Mouse (Mus musculus): ENCODE results near the gene Pick1. TPM values are rescaled to one million over a fixed set of nuclear protein-coding genes. Genes with fewer than 3 reads are reported as not detected.

Pick1 gene
- polyA plus RNA-seq, 1 experiment, result 9.5 TPM

DNA sequence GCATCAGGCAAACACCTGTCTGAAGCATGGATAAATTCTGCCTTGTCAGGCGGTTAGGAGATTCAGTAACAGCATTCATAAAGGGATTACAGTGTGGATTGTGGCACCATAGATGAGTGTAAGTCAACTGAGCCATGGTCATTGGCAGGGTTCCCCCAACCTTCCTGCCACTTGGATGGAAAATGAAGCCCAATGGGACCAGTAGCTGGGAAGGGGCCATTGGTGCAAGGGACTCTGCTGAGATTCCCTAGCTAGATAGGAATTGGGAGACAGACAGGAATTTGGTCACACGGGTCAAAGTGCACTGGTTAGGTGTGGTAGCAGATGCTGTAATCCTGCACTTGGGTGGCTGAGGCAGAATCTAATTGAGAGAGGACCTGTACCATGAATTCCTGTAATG lies 21.3 kb downstream of the Pick1 start:
- Histone ChIP-seq H3K4me1 (peaks cover 32% of the 10 kb centered on the region), H3K36me3 (replicated peaks; ENCODE audit: low read length) (peaks cover 39% of the 10 kb centered on the region), H3K4me3 (replicated peaks) (no peak overlapping the region), H3K27me3 (replicated peaks) (peaks cover 66% of the 10 kb centered on the region), H3K9me3 (no peaks in the 10 kb centered on the region)
- TF ChIP-seq FLI1 (IDR thresholded peaks at IDR 0.05; ENCODE audit: low read length), result no peak

DNA sequence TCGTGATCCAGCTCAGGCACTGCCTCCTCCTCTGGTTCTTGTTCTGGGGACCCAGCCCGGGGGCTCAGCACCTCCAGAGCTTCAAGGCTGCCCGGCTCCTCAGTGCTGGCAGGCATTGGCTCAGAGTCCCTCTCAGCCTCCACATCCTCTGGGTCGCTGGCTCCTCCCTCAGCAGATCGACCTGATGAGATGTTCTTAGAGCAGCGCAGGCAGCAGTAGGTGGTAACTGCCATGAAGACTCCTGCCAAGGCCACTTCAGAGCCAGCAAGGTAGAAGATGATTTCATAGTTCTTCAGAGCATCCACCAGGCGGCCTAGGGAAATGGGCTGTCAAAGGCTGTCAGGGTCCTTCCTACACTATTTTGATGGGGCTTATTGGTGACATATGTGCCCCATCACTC lies 22.2 kb downstream of the Pick1 start:
- no peaks in the 10 kb centered on the region for H3K9me3 ChIP-seq
- no peak overlapping the region for H3K4me3 ChIP-seq (replicated peaks)
- peaks cover 30% of the 10 kb centered on the region for H3K36me3 ChIP-seq (replicated peaks; ENCODE audit: low read length)
- peaks cover 24% of the 10 kb centered on the region for H3K4me1 ChIP-seq
- H3K27me3 ChIP-seq (replicated peaks), result peaks cover 71% of the 10 kb centered on the region
- no peak for TF ChIP-seq GATA1 (IDR thresholded peaks at IDR 0.05; ENCODE audit: borderline replicate concordance, low read length)
- no peak for TF ChIP-seq FLI1 (IDR thresholded peaks at IDR 0.05; ENCODE audit: low read length)

DNA sequence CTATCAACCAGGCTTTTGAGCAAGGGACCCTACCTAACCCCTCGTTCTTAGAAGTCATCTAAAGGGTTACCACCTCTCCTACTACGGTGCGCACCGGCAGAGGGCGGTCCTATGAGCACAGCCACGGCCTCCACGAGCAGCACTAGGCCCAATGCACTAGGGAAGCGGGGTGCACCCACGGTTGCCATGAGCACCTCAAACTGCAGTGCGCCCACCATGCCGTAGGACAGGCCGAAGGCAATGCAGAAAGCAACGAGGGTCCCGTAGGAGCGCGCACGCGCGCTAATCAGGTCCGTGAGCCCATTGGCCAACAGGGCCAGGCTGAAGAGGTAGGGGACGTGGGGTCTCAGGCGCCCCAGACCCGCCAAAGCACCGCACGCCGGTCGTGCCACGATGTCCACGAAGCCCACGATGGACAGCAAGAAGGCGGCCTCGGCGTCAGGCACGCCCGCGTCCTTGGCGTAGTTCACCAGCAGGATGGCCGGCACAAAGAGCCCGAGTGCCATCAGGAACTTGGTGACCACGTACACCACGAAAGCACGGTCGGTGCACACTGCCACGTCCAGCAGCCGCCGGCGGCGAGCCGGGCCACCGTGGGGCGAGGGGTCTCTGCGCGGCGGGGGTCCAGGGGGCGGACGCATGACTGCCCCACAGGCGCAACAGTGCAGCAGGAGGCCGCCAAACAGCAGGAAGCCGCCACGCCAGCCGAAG lies 23.0 kb downstream of the Pick1 start:
- Histone ChIP-seq H3K4me3 (replicated peaks) (peak overlapping the region; percentile 69), H3K27me3 (replicated peaks) (peaks cover 71% of the 10 kb centered on the region), H3K4me1 (peaks cover 17% of the 10 kb centered on the region), H3K9me3 (no peaks in the 10 kb centered on the region), H3K36me3 (replicated peaks; ENCODE audit: low read length) (peaks cover 22% of the 10 kb centered on the region)
- TF ChIP-seq FLI1 (IDR thresholded peaks at IDR 0.05; ENCODE audit: low read length) (no peak), GATA1 (IDR thresholded peaks at IDR 0.05; ENCODE audit: borderline replicate concordance, low read length) (no peak)

DNA sequence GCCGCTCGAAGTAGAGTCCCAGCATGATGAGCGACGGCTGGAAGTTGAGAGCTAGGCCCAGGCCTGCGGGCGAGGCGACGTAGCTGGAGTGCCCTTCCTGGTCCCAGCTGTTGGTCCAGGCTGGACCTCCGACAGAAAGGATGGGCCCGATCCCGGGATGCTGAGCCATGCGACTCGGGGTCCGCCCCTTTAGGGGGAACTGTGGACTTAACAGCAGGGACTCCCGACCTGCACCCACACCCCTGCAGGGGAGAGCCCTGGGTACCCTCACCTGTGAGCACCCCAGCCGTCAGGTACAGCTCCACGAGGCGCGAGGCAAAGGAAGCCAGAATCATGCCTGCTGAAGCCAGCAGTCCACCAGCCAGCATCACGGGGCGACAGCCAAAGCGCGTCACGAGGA lies 23.6 kb downstream of the Pick1 start:
- peak overlapping the region; percentile 3 for H3K4me3 ChIP-seq (replicated peaks)
- H3K36me3 ChIP-seq (replicated peaks; ENCODE audit: low read length), result peaks cover 18% of the 10 kb centered on the region
- no peak for TF ChIP-seq GATA1 (IDR thresholded peaks at IDR 0.05; ENCODE audit: borderline replicate concordance, low read length)
- TF ChIP-seq FLI1 (IDR thresholded peaks at IDR 0.05; ENCODE audit: low read length), result no peak
- peaks cover 71% of the 10 kb centered on the region for H3K27me3 ChIP-seq (replicated peaks)
- peaks cover 14% of the 10 kb centered on the region; the same call in 1 of the 2 replicates for H3K4me1 ChIP-seq
- H3K9me3 ChIP-seq, result no peaks in the 10 kb centered on the region

DNA sequence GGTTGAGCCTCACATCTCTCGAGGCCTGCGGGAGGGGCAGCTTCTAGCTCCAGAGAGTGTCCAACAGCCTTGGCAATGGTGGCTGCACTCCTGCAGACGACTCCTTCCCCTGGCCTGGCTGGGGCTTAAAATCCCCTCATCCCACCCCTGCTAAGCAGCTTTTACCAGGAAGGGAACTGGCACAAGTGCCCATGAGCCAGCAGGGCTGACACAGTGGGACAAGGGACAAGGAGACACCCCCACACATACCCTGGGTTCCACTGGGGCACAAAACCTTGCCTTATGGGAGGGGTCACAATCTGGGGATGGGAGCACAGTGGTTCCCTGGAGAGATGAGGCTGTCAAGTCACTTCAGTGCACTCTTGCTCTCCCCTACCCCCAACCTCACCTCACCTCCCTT lies 25.7 kb downstream of the Pick1 start, which contains the start of gene Slc16a8:
Gene Slc16a8 (minus strand): TSS at position 101 of the 400 bp plus-strand sequence.
- H3K4me1 ChIP-seq, result peaks cover 14% of the 10 kb centered on the region; the same call in 1 of the 2 replicates
- H3K36me3 ChIP-seq (replicated peaks; ENCODE audit: low read length), result peaks cover under 1% of the 10 kb centered on the region
- H3K27me3 ChIP-seq (replicated peaks), result peaks cover 79% of the 10 kb centered on the region
- TF ChIP-seq FLI1 (IDR thresholded peaks at IDR 0.05; ENCODE audit: low read length), result no peak
- no peak for TF ChIP-seq GATA1 (IDR thresholded peaks at IDR 0.05; ENCODE audit: borderline replicate concordance, low read length)
- no peaks in the 10 kb centered on the region; the same call in 1 of the 2 replicates for H3K9me3 ChIP-seq
- no peak within 1 kb of the TSS for H3K4me3 ChIP-seq (replicated peaks)

DNA sequence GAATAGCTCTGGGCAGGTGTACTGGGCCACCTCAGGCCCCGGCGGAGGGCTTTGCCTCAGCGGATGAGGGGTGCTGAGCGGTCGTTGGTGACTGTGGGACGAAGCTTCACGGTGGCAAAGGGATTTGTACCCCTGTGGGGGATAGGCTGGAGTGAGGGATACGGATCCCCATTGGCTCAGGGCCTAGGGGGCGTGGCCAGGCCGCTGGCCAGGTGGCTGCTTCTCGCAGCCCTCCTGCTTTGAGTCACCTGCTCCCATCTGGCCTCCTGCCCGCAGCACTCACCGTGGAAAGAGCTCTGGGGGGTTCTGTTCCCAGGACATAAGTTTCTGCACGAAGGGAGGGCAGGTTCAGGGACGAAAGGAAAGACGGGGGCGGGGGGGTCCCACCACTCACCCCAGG lies 29.5 kb downstream of the Pick1 start:
- H3K4me1 ChIP-seq, result peaks cover 16% of the 10 kb centered on the region
- no peak overlapping the region for H3K4me3 ChIP-seq (replicated peaks)
- no peaks in the 10 kb centered on the region for H3K36me3 ChIP-seq (replicated peaks; ENCODE audit: low read length)
- peaks cover 79% of the 10 kb centered on the region for H3K27me3 ChIP-seq (replicated peaks)
- TF ChIP-seq GATA1 (IDR thresholded peaks at IDR 0.05; ENCODE audit: borderline replicate concordance, low read length) (no peak), FLI1 (IDR thresholded peaks at IDR 0.05; ENCODE audit: low read length) (no peak)
- H3K9me3 ChIP-seq, result peaks cover 7% of the 10 kb centered on the region

DNA sequence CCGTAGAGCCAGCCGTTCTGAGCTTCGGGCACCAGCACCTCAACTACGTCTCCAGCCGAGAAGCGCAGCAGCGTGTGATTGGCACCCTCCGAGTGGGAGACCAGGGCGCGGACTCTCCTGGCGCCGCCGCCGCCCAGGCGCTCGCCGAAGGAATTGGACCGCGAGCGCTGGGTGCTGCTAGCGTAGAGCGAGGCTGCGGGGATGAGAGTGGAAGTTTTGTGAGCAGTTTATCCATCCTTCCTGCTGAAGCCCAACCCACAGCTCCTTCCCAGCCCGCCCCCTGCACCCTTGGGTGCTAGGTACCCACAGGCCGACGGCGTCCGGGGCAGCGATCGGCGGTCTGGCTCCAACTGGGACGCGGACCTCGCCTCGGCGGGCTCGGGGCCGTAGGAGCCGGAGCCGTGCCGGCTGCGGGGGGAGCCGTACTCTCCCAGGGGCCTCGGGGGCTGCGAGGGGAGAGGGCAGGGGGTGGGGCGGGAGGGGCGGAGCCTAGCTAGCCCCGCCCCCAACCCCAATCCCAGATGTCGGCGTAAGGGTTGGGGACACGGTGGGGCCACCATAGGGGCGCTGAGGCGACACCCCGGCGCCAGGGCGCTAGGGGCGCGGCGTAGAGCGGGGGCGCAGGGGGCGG lies 32.2 kb downstream of the Pick1 start:
- Histone ChIP-seq H3K27me3 (replicated peaks) (peaks cover 81% of the 10 kb centered on the region), H3K9me3 (peaks cover 18% of the 10 kb centered on the region), H3K36me3 (replicated peaks; ENCODE audit: low read length) (no peaks in the 10 kb centered on the region), H3K4me3 (replicated peaks) (peak overlapping the region; percentile 89), H3K4me1 (peaks cover 14% of the 10 kb centered on the region)
- no peak for TF ChIP-seq GATA1 (IDR thresholded peaks at IDR 0.05; ENCODE audit: borderline replicate concordance, low read length)
- no peak for TF ChIP-seq FLI1 (IDR thresholded peaks at IDR 0.05; ENCODE audit: low read length)

DNA sequence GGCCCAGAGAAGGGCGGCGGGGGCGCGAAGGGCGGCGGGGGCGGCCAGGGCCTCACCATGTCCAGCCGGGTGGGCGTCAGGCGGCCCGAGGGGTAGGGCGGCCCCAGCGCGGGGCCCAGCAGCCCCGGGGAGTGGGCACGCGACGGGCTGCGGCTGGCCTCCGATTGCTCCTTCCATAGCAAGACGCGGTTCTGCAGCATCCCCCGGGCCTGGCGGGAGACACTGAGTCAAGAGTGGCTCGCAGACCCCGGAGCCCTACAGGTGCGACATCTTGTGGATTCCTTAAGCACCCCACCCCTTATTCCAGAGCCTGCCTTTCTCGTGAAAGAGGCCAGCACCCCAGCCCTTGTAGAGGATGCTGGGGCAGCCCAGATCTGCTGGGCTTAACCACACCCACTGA lies 32.8 kb downstream of the Pick1 start:
- peak overlapping the region; percentile 89 for H3K4me3 ChIP-seq (replicated peaks)
- peaks cover 14% of the 10 kb centered on the region for H3K4me1 ChIP-seq
- peaks cover 87% of the 10 kb centered on the region for H3K27me3 ChIP-seq (replicated peaks)
- no peaks in the 10 kb centered on the region for H3K36me3 ChIP-seq (replicated peaks; ENCODE audit: low read length)
- peaks cover 18% of the 10 kb centered on the region for H3K9me3 ChIP-seq
- TF ChIP-seq FLI1 (IDR thresholded peaks at IDR 0.05; ENCODE audit: low read length) (no peak), GATA1 (IDR thresholded peaks at IDR 0.05; ENCODE audit: borderline replicate concordance, low read length) (no peak)

DNA sequence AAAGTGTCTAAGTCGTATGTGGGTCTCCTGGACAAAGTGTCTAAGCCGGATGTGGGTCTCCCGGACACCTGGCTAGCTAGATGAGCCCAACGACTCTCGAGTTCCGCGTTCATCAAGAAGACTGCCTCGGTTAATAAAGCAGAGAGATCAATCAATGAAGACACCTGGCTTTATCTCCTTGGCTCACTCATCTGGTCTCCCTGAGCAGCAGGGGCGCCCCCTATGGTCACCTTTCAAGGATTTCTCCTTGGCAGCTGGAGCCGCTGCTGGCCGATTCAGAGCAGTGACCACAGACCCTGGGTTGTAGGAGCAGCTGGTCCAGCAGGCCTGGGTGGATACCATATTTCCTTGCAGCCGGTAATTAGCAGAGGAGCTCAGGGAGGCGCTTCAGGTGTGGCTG lies 33.4 kb downstream of the Pick1 start:
- Histone ChIP-seq H3K27me3 (replicated peaks) (peaks cover 93% of the 10 kb centered on the region), H3K4me1 (peaks cover 14% of the 10 kb centered on the region)
- TF ChIP-seq GATA1 (IDR thresholded peaks at IDR 0.05; ENCODE audit: borderline replicate concordance, low read length) (no peak), FLI1 (IDR thresholded peaks at IDR 0.05; ENCODE audit: low read length) (no peak)

DNA sequence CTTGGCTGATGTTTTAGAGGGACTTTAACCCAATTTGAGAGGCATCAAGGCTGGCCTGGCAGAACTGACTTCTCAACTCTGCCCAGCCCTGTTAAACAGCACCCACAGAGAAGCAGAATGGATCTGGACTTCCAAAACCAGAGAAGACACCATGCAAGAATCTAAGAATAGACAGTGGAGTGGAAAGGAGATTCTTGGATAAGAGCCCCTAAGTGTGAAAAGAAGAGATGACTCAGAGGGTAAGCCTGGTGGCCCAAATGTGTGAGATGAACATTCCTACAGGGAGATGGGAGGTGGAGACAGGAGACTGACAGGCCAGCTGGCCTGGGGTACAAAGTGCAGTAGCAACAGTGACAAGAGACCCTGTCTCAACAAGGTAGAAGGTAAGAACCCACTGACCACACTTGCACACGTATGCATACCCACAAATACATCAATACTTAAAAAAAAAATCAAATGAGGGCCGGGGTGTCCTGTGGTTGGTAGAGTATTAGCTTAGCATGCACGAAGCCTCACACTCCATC lies 33.9 kb downstream of the Pick1 start:
- Histone ChIP-seq H3K9me3 (peaks cover 18% of the 10 kb centered on the region), H3K36me3 (replicated peaks; ENCODE audit: low read length) (no peaks in the 10 kb centered on the region), H3K4me3 (replicated peaks) (no peak overlapping the region), H3K4me1 (peaks cover 14% of the 10 kb centered on the region), H3K27me3 (replicated peaks) (peaks cover 98% of the 10 kb centered on the region)
- TF ChIP-seq FLI1 (IDR thresholded peaks at IDR 0.05; ENCODE audit: low read length), result no peak
- no peak for TF ChIP-seq GATA1 (IDR thresholded peaks at IDR 0.05; ENCODE audit: borderline replicate concordance, low read length)

More for the DNA sequence above, 33.4 kb downstream of the Pick1 start:
- H3K36me3 ChIP-seq (replicated peaks; ENCODE audit: low read length), result no peaks in the 10 kb centered on the region
- H3K4me3 ChIP-seq (replicated peaks), result no peak overlapping the region
- peaks cover 18% of the 10 kb centered on the region for H3K9me3 ChIP-seq

All from megakaryocyte, embryonic 14.5 days (primary cell).